Mouse (Mus musculus) stomach, embryonic 16.5 days (tissue): Measurements from ENCODE around the gene Zdhhc5. TPM values are rescaled to one million over a fixed set of nuclear protein-coding genes. Genes with fewer than 3 reads are reported as not detected.

Experiments
- ATAC-seq: fragments of 200-750 bp; cut with Nextera tagmentation; 2 replicates; pipeline ENCODE4 v1.8.0; 2017; ENCODE audit warnings: moderate number of reproducible peaks, moderate TSS enrichment; ENCODE audit not compliant: insufficient read depth, low FRiP score
- H3K27ac ChIP-seq: fragments of 300-500 bp; sonication (generic); 2 replicates; pipeline ENCODE4 v1.5.1; 2014; ENCODE audit warnings: low read length
- H3K27me3 ChIP-seq: fragments of 300-500 bp; sonication (generic); 2 replicates; pipeline ENCODE4 v1.6.1; 2014; ENCODE audit warnings: low read length, control low read depth, mixed read lengths; ENCODE audit not compliant: control insufficient read depth, insufficient read depth
- H3K36me3 ChIP-seq: fragments of 300-500 bp; sonication (generic); 2 replicates; pipeline ENCODE4 v1.6.1; 2014; ENCODE audit warnings: low read length; ENCODE audit not compliant: control insufficient read depth, insufficient read depth
- H3K4me1 ChIP-seq: fragments of 300-500 bp; sonication (generic); 2 replicates; pipeline ENCODE4 v1.6.1; 2014; ENCODE audit warnings: low read length, control low read depth, mixed read lengths; ENCODE audit not compliant: control insufficient read depth, insufficient read depth
- H3K4me2 ChIP-seq: fragments of 300-500 bp; sonication (generic); 2 replicates; pipeline ENCODE4 v1.6.1; 2014; ENCODE audit warnings: low read depth, low read length, mixed read lengths
- H3K4me3 ChIP-seq: fragments of 300-500 bp; sonication (generic); replicated peaks from 2 replicates; pipeline ENCODE4 v1.5.1; 2014; ENCODE audit warnings: mild to moderate bottlenecking, low read length
- H3K9ac ChIP-seq: fragments of 300-500 bp; sonication (generic); 2 replicates; pipeline ENCODE4 v1.6.1; 2014; ENCODE audit warnings: low read length
- H3K9me3 ChIP-seq: fragments of 300-500 bp; sonication (generic); replicated peaks from 2 replicates; pipeline ENCODE4 v1.6.1; 2016; ENCODE audit warnings: low read length, control low read depth; ENCODE audit not compliant: control insufficient read depth
- WGBS: fragments of 180-500 bp; shearing (Covaris S2); extraction: QIAGEN DNeasy Blood & Tissue Kit; methylation state at CpG from one replicate; pipeline ENCODE4 v1.1.7; 2014; 5-methylcytosine and 5-hydroxymethylcytosine counted together
- polyA plus RNA-seq: library from polyadenylated mRNA; unstranded; fragments of >200 nt; fragmentation: Nextera tagmentation; extraction: Ambion mirVana; gene quantifications from 2 replicates; pipeline ENCODE4 v1.2.1, GENCODE M21; 2015

Gene Zdhhc5
- polyA plus RNA-seq, 1 experiment from 2014 or later = 36.9 TPM

DNA sequence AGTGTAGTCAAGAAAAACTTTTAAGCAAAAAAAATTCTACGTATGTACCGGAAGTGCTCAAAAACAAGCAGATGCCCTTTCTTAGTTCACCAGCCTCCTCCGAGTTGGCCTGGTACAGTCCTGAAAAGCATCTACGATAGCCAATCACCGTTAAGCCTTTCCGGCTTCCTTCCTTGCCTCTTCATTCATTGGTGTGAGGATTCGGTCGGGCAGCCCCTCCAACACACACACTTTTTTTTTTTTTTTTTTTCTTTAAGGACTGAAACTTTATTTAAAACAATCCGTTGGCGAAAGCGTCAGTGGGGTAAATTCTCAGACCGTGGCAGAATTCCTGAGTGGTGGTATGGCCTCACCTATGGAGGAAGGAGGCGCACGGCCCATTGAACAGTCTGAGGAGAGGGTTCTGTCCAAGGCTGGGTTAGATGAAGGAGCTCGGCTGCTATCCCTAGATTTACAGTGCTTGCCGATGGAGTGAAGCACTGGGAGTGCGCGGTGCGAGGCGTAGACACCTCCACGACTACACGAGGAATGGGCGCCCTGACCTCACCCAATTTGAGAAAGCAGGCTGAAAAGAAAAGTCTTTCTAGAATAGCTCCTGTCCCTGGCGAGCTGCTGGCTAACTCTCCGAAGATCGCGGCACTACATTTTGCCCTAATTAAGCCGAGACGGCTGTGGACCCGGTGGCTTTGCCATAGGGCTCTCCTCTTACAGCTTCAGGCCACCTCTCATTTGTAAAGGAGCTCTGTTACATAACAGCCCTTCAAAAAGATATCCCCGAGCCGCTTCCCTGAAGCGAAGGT, 782 bp upstream of the Zdhhc5 start:
- Histone ChIP-seq H3K9me3 (no peaks in the 10 kb centered on the region), H3K9ac (peak overlapping the region; percentile 77), H3K36me3 (no peaks in the 10 kb centered on the region), H3K27ac (peak overlapping the region; percentile 96), H3K4me2 (peak overlapping the region; percentile 79), H3K27me3 (no peaks in the 10 kb centered on the region), H3K4me3 (peak overlapping the region; percentile 64), H3K4me1 (peaks cover 14% of the 10 kb centered on the region)
- under 1% methylated on average over 33 of the region's 33 CpGs for WGBS
- peak; percentile 95 for ATAC-seq

DNA sequence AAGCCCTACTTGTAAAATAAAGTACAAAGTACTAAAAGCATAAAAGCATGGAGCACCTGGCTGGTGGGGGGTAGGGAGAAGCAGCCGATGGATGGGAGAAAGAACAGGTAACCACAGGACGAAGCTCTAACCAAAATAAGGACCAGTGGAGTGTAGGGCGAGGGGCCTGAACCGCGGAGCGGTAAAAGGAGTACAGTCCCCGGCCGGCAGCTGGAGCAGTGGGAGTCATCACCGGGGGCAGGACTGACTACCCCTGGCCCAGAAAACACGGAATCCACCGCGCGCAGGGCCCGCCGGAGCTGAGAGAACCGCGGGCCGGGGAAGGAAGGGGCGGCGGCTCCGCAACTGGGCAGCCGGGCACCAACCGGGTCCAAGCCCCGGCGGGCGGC, 564 bp downstream of the Zdhhc5 start:
- Histone ChIP-seq H3K9me3 (no peaks in the 10 kb centered on the region), H3K4me3 (peak overlapping the region; percentile 64), H3K4me1 (peaks cover 14% of the 10 kb centered on the region), H3K27me3 (no peaks in the 10 kb centered on the region), H3K9ac (peak overlapping the region; percentile 80), H3K4me2 (peak overlapping the region; percentile 85), H3K27ac (peak overlapping the region; percentile 96), H3K36me3 (no peaks in the 10 kb centered on the region)
- ATAC-seq = peak; percentile 0; the same call in 1 of the 2 replicates
- under 1% methylated on average over 26 of the region's 26 CpGs for WGBS

DNA sequence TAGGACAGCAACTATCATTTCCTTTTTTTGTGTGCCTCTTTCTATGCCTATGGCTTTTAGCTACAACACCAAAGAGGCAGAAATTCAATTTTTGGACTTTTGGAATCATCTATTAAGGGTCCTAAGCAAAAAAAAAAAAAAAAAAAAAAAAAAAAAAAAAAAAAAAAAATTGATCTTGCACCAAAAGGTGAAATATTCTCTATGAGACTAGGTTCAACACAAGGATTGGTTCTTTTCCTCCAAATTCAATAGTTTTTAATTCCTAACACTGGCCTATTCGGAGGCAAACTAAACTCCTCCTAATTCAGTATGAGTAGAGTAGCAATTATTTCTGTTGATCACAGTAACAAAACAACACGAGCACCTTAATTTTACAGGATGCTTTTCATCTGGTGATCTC, 3.1 kb downstream of the Zdhhc5 start:
- Histone ChIP-seq H3K9ac (no peak overlapping the region), H3K27ac (no peak overlapping the region), H3K4me1 (peaks cover 18% of the 10 kb centered on the region), H3K27me3 (no peaks in the 10 kb centered on the region), H3K9me3 (no peaks in the 10 kb centered on the region), H3K36me3 (no peaks in the 10 kb centered on the region), H3K4me2 (no peak overlapping the region), H3K4me3 (no peak overlapping the region)
- ATAC-seq = no peak
- WGBS = 89% methylated on average over 2 of the region's 2 CpGs

GRCm38 (mm10) chr2:84707523-84707922, 7.5 kb downstream of the Zdhhc5 start:
- H3K36me3 ChIP-seq = no peaks in the 10 kb centered on the region
- no peak overlapping the region for H3K9ac ChIP-seq
- ATAC-seq = no peak
- H3K27me3 ChIP-seq = no peaks in the 10 kb centered on the region
- WGBS = 84% methylated on average over 1 of the region's 1 CpGs
- H3K4me2 ChIP-seq = no peak overlapping the region
- H3K4me1 ChIP-seq = peaks cover 9% of the 10 kb centered on the region; the same call in 1 of the 2 replicates
- no peaks in the 10 kb centered on the region for H3K9me3 ChIP-seq
- no peak overlapping the region for H3K4me3 ChIP-seq
- no peak overlapping the region for H3K27ac ChIP-seq

DNA sequence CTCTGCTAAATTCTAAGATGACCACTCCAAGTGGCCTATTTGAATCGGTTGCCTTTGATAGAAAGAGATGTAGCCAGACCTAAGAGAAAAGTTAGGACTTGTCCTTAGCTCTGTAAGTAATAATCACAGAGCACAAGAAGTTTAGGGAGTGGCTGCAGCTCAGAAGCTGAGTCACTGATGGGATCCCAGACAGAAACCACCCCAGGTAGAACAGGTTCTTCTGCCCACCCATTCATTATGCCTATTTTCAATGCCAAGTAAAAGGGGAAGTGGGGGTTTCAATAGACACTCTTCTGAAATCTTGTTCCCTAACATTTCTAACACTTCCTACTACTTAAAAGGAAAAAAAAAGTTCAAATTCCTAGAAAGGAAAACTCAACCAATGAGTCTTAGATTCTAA, 9.7 kb downstream of the Zdhhc5 start:
- no peak overlapping the region for H3K4me3 ChIP-seq
- H3K27ac ChIP-seq = peak overlapping the region; percentile 86
- no peaks in the 10 kb centered on the region for H3K27me3 ChIP-seq
- peak; percentile 64; the same call in 1 of the 2 replicates for ATAC-seq
- peak overlapping the region; percentile 25; the same call in 1 of the 2 replicates for H3K4me2 ChIP-seq
- H3K36me3 ChIP-seq = no peaks in the 10 kb centered on the region
- no peaks in the 10 kb centered on the region for H3K9me3 ChIP-seq
- H3K9ac ChIP-seq = no peak overlapping the region
- 81% methylated on average over 1 of the region's 1 CpGs for WGBS
- 0 out of 2 replicates have a peak, but pooled peaks cover 4% of the 10 kb centered on the region for H3K4me1 ChIP-seq

DNA sequence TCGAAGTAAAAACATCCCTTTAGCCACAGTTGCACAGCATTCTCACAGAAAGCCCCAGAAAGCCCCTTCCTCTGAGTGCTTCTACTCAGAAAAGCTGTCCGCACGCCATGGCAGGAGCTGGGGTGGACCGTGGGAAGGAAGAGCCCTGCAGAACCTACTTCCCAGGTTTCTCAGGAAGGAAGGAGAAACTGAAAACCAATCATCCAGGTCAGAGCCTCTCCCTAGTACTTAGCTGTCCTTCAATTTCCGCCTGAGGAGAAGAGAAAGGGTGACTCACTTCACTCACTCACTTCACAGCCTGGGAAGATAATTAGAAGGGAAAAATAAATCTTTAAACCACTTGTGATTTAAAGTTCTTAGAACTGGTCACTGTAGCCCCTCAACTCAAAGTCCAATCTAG, 10.7 kb downstream of the Zdhhc5 start:
- 0 out of 2 replicates have a peak, but pooled peaks cover 4% of the 10 kb centered on the region for H3K4me1 ChIP-seq
- no peaks in the 10 kb centered on the region for H3K9me3 ChIP-seq
- no peaks in the 10 kb centered on the region for H3K27me3 ChIP-seq
- H3K9ac ChIP-seq = no peak overlapping the region
- peak overlapping the region; percentile 86 for H3K27ac ChIP-seq
- H3K36me3 ChIP-seq = no peaks in the 10 kb centered on the region
- H3K4me3 ChIP-seq = no peak overlapping the region
- H3K4me2 ChIP-seq = peak overlapping the region; percentile 25; the same call in 1 of the 2 replicates
- no peak for ATAC-seq
- WGBS = 74% methylated on average over 5 of the region's 5 CpGs

GRCm38 (mm10) chr2:84703497-84703896, 11.5 kb downstream of the Zdhhc5 start:
- 89% methylated on average over 1 of the region's 1 CpGs for WGBS
- Histone ChIP-seq H3K27me3 (no peaks in the 10 kb centered on the region), H3K9ac (no peak overlapping the region), H3K36me3 (no peaks in the 10 kb centered on the region), H3K4me1 (0 out of 2 replicates have a peak, but pooled peaks cover 4% of the 10 kb centered on the region), H3K9me3 (no peaks in the 10 kb centered on the region), H3K4me2 (no peak overlapping the region), H3K27ac (no peak overlapping the region), H3K4me3 (no peak overlapping the region)
- no peak for ATAC-seq

GRCm38 (mm10) chr2:84695007-84695695, 19.8 kb downstream of the Zdhhc5 start:
- Histone ChIP-seq H3K36me3 (peaks cover 9% of the 10 kb centered on the region), H3K4me2 (no peak overlapping the region), H3K4me3 (no peak overlapping the region), H3K9me3 (no peaks in the 10 kb centered on the region), H3K4me1 (no peaks in the 10 kb centered on the region), H3K27me3 (no peaks in the 10 kb centered on the region), H3K9ac (no peak overlapping the region), H3K27ac (no peak overlapping the region)
- 69% methylated on average over 5 of the region's 5 CpGs for WGBS
- peak; percentile 77; the same call in 1 of the 2 replicates for ATAC-seq

DNA sequence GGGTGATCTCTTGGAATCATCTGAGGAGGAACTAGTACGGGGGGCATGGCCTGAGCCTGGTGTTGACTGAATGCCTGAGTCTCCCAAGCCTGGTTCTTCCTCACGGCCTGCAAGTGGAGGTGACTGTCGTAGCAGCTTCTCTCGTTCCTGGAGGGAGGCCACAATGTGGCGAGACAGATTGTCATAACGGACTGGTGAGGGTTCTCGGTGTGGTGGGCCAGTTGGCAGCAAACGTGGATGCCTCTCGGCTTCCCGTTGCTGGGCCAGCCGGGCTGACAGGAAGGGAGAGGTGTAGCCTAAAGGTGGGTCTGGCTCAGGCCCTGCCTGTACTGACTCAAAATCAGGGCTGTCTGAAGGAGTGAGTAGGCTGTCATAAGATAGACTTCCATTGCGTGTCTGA, 24.9 kb downstream of the Zdhhc5 start:
- H3K36me3 ChIP-seq = peaks cover 40% of the 10 kb centered on the region
- no peak for ATAC-seq

More for the DNA sequence above, 24.9 kb downstream of the Zdhhc5 start:
- H3K9me3 ChIP-seq = no peaks in the 10 kb centered on the region
- H3K9ac ChIP-seq = no peak overlapping the region
- H3K4me3 ChIP-seq = no peak overlapping the region
- H3K4me1 ChIP-seq = no peaks in the 10 kb centered on the region
- H3K27ac ChIP-seq = no peak overlapping the region
- no peaks in the 10 kb centered on the region for H3K27me3 ChIP-seq
- no peak overlapping the region for H3K4me2 ChIP-seq
- WGBS = 88% methylated on average over 12 of the region's 12 CpGs
